Mouse (Mus musculus): ENCODE results near the gene Gm20388.
A peak's percentile ranks its signal among the peaks of the same experiment; 100 is the strongest.

The Gm20388 gene

DNA sequence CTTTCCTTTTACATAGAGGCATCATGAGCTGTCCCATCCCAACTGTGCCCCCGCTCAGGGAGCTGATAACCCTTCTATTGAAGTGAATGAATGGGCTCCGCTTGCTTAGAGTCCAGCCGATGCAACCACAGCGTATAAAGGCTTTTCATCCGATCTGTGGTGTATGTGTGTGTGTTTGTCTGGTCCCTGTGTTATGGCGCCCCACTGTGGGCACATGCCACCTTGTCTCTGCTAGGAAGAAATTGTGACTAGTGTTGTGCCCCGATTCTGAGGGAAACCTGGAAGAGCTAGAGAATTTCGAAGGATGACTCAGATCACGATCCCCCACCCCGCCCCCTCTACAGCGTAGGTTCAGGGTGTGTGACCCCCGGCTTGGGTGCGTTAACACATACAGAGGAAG lies 3442.1 kb downstream of the Gm20388 start:
- peak; percentile 46 for DNase-seq (ENCODE audit: low spot score)

DNA sequence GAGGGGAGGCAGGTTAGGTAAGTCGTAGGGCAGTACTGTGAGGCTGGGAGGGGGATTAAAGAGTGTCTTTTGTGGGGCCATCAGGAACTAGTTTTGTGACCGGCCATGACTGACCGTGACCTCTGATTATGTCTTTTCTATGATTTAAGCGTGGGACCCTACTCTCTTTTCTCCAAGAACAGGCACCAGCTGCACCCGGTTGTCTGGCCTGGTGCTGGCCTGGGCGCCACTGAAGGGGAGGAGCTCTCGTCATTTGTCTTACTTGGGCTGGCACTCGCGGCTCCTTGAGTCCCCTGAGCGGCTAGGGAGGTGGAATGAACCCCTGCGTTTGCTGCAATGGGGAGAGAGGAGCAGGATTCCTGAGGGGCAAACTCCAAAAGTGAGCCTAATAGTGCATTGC lies 3442.6 kb downstream of the Gm20388 start:
- DNase-seq (ENCODE audit: low spot score) = no peak

DNA sequence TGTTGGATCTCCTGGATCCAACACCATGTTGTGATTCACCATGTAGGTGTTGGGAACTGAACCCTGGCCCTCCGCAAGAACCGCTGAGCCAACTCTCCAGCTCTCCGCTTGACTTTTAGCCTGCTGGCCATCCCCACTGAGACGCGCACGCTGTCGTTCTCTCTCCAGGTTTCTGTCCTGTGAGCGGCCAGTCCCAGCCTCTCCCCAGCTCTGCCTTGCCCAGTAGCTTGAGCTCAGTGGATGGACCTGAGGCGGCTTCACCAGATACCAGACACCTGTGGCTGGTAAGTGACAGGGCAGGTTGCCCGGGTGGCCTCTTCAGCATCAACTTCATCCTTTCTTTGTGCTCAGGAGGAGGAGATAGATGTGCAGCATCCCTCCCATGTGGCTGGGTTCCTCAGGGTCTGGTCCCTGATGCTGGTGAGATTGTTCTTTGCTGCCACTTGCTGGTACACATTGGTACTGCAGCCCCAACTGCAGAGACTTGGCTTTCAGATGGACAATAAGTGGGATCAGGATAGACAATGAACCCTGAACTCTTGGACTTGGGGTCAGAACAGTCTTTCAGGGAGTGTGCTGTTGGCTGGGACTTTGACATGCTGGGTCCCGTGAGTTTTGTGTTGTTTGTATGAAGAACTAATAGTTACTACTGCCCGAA lies 3450.6 kb downstream of the Gm20388 start:
- DNase-seq (ENCODE audit: low spot score) = peak; percentile 95

GRCm38 (mm10) chr8:123373403-123374238 lies 3463.0 kb downstream of the Gm20388 start, which contains the start of gene Tcf25:
Gene Tcf25 (plus strand): TSS chr8:123373753.
- DNase-seq (ENCODE audit: low spot score) = peak; percentile 97

DNA sequence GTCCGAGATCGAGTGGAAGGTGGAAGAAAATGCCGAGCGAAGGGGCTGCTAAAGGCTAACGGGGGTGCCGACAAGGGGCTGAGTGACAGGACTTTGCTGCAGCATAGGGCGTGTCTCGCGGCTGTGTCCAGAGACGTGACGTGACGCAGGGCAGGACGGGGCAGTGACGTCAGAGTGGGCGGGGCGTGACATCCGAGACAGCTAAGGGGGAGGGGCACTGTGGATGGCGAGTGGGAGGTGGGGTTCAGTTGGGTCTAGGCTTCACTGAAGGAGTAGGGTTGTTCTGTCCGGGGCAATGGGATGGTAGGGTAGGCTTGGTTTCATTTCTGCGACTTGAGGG lies 3463.6 kb downstream of the Gm20388 start:
- DNase-seq (ENCODE audit: low spot score) = peak; percentile 95

GRCm38 (mm10) chr8:123375701-123376100 lies 3465.1 kb downstream of the Gm20388 start:
- DNase-seq (ENCODE audit: low spot score) = no peak

- DNase-seq (ENCODE audit: low spot score) = no peak
Observed at GRCm38 (mm10) chr8:123376106-123376505, 3465.5 kb downstream of the Gm20388 start.

- DNase-seq (ENCODE audit: low spot score) = no peak
Observed at GRCm38 (mm10) chr8:123381711-123382110, 3471.1 kb downstream of the Gm20388 start.

DNA sequence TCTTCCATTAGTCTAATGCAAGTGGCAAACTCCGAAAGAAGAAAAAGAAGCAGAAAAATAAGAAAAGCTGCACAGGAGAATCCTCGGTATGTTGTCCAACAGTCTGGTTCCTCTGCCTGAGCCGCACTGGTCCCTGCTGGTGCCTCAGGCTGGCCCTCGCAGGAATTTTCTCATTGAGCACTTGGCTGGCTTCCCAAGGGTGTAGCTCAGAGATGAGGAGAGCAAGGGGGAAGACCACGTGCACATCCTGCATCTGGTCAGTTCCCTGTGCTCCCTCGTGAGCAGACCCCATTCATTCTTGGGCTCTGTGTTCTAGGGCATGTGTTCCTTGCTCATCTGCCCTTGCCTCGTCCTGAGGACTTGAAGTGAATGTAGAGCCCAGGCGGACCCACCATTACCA lies 3471.9 kb downstream of the Gm20388 start:
- DNase-seq (ENCODE audit: low spot score) = no peak

- peak; percentile 65 for DNase-seq (ENCODE audit: low spot score)
Observed at GRCm38 (mm10) chr8:123384883-123385540, 3474.4 kb downstream of the Gm20388 start.

DNA sequence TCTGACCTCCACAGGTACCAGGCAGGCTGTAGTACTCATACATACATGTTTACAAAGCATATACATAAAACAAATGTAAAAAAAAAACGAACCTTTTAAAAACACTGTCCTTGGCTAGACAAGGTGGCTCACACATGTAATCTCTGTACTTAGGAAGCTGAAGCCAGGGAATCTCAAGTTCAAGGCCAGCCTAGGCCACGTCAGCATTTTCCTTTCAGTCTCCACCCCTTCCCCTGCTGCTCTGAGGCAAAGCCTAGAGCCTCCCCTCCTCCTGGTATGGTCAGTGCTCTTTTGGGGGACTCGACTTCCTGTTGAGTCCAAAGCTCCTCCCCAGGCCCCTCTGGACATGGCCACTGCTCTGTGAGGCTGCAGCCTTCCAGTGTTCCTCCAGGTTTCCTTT lies 3476.4 kb downstream of the Gm20388 start:
- no peak for DNase-seq (ENCODE audit: low spot score)

GRCm38 (mm10) chr8:123387801-123388200 lies 3477.2 kb downstream of the Gm20388 start:
- DNase-seq (ENCODE audit: low spot score) = no peak

DNA sequence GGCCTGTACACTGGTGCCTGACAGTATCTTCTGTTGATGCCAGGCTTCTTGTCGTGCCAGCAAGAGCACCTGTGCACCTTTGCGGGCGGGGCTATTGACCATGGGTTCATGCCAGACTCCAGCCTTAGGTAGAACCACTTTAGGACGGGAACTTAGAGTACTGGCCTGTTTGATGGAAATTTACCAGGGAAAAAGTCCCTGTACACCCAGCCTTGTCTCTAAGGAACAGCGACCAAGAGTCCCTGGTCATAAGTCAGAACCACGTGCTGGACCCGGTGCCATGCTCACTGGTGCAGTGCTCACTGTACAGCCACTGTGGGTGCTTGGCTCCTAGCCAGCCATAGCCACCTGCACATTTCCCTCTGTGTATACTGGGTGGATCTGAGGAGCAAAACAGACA lies 3478.4 kb downstream of the Gm20388 start:
- DNase-seq (ENCODE audit: low spot score) = no peak

DNA sequence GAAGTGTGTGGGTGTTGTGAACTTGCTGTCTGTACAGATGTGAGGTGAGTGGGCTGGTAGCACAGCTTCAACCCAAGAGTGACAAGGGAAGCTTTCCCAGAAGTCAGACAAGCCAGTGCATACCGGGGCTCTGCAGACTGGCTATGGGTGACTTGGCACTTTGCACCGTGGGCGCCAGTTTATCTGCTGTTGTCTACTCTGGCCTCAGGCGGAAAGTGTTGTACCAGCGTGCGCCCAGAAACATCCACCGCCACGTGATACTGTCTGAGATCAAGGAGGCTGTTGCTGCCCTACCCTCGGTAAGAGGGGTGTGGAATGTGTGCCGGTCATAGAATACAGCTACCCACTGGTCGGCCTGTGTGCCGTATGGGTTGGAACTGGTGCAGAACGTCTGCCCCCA lies 3487.7 kb downstream of the Gm20388 start:
- no peak for DNase-seq (ENCODE audit: low spot score)

- DNase-seq (ENCODE audit: low spot score) = no peak
Observed at GRCm38 (mm10) chr8:123401936-123402335, 3491.3 kb downstream of the Gm20388 start.

GRCm38 (mm10) chr8:123402730-123403326 lies 3492.2 kb downstream of the Gm20388 start:
- DNase-seq (ENCODE audit: low spot score) = no peak

GRCm38 (mm10) chr8:123404521-123404920 lies 3493.9 kb downstream of the Gm20388 start:
- DNase-seq (ENCODE audit: low spot score) = no peak

DNA sequence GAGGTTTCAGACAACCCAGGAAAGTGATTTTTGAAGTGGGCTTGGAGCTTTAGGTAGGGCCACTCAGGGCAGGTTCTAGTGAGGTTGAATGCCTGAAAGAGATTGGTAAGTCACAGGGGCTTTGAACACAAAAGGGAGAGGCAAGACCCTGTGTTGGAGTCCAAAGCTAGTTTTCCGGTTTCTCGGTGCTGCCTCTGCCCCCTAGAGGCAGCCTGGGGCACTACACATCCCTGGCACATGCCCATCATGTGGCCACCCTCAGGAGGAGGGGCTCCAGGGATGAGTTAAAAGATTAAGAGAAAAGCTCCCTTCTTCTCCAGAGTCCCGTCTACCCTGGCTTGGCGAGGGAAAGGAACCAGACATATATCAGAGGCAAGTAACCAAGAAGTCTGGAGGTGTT lies 3496.1 kb downstream of the Gm20388 start, which contains the start of gene Mc1r:
Gene Mc1r (plus strand): TSS at position 322 of the 400 bp plus-strand sequence.
- peak; percentile 82 for DNase-seq (ENCODE audit: low spot score)

GRCm38 (mm10) chr8:123407612-123408011 lies 3497.0 kb downstream of the Gm20388 start:
- DNase-seq (ENCODE audit: low spot score) = no peak

- no peak for DNase-seq (ENCODE audit: low spot score)
Observed at GRCm38 (mm10) chr8:123408586-123409544, 3498.2 kb downstream of the Gm20388 start.

DNA sequence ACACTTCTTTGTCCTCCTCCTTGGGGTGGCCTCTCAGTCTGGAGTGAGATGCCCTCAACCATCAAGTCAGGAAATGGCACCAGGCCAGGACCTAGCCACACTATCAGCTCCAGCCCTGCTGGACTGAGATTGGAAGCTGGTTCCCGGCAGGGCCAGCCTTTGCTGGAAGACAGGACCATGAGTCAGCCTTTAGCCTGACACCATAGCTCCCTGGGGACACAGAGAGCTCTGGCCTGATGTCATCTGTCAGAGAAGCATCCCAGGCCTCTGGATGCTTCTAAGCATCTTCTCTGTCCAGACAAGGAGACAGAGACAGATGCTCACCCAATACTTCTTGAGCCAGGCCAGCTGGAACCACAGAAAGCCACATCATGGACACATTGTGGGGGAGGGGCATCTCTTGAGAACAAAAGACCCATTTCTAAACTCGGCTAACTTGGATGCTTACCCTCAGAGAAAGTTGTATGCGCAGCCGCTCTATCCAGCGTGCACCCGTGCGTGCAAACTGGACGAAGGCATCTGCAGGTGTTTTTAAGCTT lies 3499.5 kb downstream of the Gm20388 start:
- peak; percentile 78 for DNase-seq (ENCODE audit: low spot score)

Measured in retina, embryonic 14.5 days (tissue).